Mouse (Mus musculus) heart, adult 2 months (tissue): ENCODE results near the gene Thtpa.

Experiments used
- CTCF ChIP-seq: fragments of 200-600 bp; IDR thresholded peaks from 2 replicates; pipeline ENCODE4 v1.8.1; 2022; ENCODE audit warnings: antibody characterized with exemption, mild to moderate bottlenecking, moderate library complexity
- POLR2A ChIP-seq: fragments of 200-500 bp; IDR thresholded peaks from 2 replicates; pipeline ENCODE4 v1.6.1; 2011; ENCODE audit warnings: mild to moderate bottlenecking, low read depth, low read length, control low read depth; ENCODE audit not compliant: insufficient read depth

DNA sequence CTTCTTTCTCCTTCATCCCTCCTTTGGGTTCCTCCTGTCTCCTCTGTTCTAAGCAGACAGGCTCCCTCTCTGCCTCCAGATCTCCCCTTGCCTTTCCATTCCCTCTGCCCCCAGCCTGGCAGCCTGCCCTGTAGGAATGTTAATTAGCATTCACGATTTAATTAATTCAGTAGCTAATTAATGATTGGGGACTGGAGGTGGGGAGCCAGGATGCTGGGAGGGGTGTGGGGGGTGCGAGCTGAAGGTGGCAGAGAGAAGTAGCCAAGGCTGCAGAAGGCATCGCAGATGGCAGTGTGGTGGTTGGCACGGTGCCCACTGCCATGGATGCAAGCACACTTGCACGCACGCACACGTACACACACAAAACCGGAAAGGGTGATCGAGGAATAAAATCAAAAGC is 42.1 kb upstream of the Thtpa start:
- no peak for TF ChIP-seq POLR2A
- no peak for TF ChIP-seq CTCF
